Mouse (Mus musculus) hindbrain, postnatal 0 days (tissue): Measurements from ENCODE around the gene Gm10234. TPM values are rescaled to one million over a fixed set of nuclear protein-coding genes. Genes with fewer than 3 reads are reported as not detected.

Experiments
- ATAC-seq: fragments of 200-750 bp; cut with Nextera tagmentation; 2 replicates; pipeline ENCODE4 v1.8.0; 2017; ENCODE audit warnings: mild to moderate bottlenecking, moderate TSS enrichment, moderate library complexity
- DNase-seq: peaks from one replicate; pipeline ENCODE4 v3.0.0-alpha.2; 2015; ENCODE audit warnings: low spot score
- H3K27ac ChIP-seq: fragments of 300-500 bp; sonication (generic); 2 replicates; pipeline ENCODE4 v1.5.1; 2014; ENCODE audit warnings: mild to moderate bottlenecking
- H3K27me3 ChIP-seq: fragments of 300-500 bp; sonication (generic); 2 replicates; pipeline ENCODE4 v1.6.1; 2014; ENCODE audit warnings: low read length, mixed read lengths; ENCODE audit not compliant: insufficient read depth
- H3K36me3 ChIP-seq: fragments of 300-500 bp; sonication (generic); 2 replicates; pipeline ENCODE4 v1.6.1; 2014; ENCODE audit warnings: low read length, mixed read lengths; ENCODE audit not compliant: insufficient read depth
- H3K4me1 ChIP-seq: fragments of 300-500 bp; sonication (generic); 2 replicates; pipeline ENCODE4 v1.6.1; 2014; ENCODE audit warnings: antibody characterized with exemption, low read length, mixed read lengths; ENCODE audit not compliant: insufficient read depth
- H3K4me2 ChIP-seq: fragments of 300-500 bp; sonication (generic); 2 replicates; pipeline ENCODE4 v1.6.1; 2014; ENCODE audit warnings: low read depth, mild to moderate bottlenecking, low read length, moderate library complexity, mixed read lengths
- H3K4me3 ChIP-seq: fragments of 300-500 bp; sonication (generic); 2 replicates; pipeline ENCODE4 v1.5.1; 2014; ENCODE audit warnings: low read length
- H3K9ac ChIP-seq: fragments of 300-500 bp; sonication (generic); replicated peaks from 2 replicates; pipeline ENCODE4 v1.6.1; 2014; ENCODE audit warnings: mild to moderate bottlenecking, low read length, moderate library complexity, mixed read lengths
- H3K9me3 ChIP-seq: fragments of 300-500 bp; sonication (generic); 2 replicates; pipeline ENCODE4 v1.6.1; 2016; ENCODE audit warnings: low read length, mixed read lengths
- CTCF ChIP-seq: IDR thresholded peaks from 2 replicates; pipeline ENCODE4 v1.5.1; 2016; ENCODE audit warnings: antibody characterized with exemption, control low read depth, low read depth
- WGBS: fragments of 180-500 bp; shearing (Covaris S2); extraction: QIAGEN DNeasy Blood & Tissue Kit; methylation state at CpG from one replicate; pipeline ENCODE4 v1.1.7; 2014; 5-methylcytosine and 5-hydroxymethylcytosine counted together
- polyA plus RNA-seq: library from polyadenylated mRNA; unstranded; fragments of >200 nt; fragmentation: Nextera tagmentation; extraction: Ambion mirVana; gene quantifications from 2 replicates; pipeline ENCODE4 v1.2.1, GENCODE M21; 2015
- total RNA-seq: library from RNA; depleted of rRNA; stranded (reverse); fragments of >200 nt; gene quantifications from 2 replicates; pipeline ENCODE4 v1.2.3, GENCODE M21; 2014; rRNA removed

The Gm10234 gene
- total and polyA plus RNA-seq, 2 experiments from 2014 or later = not detected

DNA sequence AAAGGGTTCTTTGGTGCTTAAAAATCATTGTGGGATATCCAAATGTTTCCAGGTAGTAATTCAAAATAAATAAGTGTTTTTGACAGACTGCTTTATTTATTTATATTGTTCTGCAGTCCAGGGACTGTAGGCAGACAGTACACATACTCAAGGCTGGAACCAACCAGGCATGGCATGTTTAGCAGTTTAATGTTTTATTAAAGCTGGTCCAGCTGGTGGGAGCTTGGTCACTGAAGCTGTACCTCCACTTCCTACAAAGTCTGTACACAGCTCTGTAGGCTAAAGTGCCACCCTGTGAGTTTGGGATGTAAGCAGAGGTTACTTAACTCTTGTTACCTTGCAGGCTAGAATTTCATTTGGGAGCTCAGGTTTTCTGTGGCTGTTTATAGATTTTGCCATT is 27.5 kb downstream of the Gm10234 start:
- Histone ChIP-seq H3K27ac (no peak overlapping the region), H3K27me3 (no peaks in the 10 kb centered on the region), H3K9ac (no peak overlapping the region), H3K4me1 (no peaks in the 10 kb centered on the region), H3K4me2 (no peak overlapping the region), H3K9me3 (no peaks in the 10 kb centered on the region), H3K4me3 (no peak overlapping the region), H3K36me3 (no peaks in the 10 kb centered on the region)
- no peak for TF ChIP-seq CTCF
- no peak for ATAC-seq
- DNase-seq = no peak

DNA sequence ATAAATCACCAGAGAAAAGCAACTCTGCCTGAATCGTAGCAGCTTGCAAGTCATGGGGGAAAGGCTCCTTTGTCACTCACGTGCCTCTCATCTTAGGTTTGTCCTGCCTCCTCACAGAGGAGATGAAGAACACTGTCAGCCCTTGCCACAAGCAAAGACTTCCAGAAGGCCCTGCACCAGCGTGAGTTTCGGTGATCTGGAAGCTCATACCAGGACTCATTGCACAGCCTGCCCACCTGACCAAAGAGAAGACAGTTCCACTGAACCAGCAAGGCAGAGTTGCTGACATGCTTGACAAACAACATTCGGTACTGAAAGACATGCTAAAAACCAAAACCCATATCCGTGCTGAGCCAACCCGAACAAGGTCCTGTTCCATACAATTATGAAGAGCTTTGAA is 31.1 kb downstream of the Gm10234 start:
- Histone ChIP-seq H3K27ac (no peak overlapping the region), H3K4me2 (no peak overlapping the region), H3K36me3 (no peaks in the 10 kb centered on the region), H3K9me3 (no peaks in the 10 kb centered on the region), H3K4me3 (no peak overlapping the region), H3K9ac (no peak overlapping the region), H3K4me1 (no peaks in the 10 kb centered on the region), H3K27me3 (no peaks in the 10 kb centered on the region)
- DNase-seq (no peak), ATAC-seq (no peak)
- WGBS = 87% methylated on average over 7 of the region's 7 CpGs
- TF ChIP-seq CTCF = no peak

DNA sequence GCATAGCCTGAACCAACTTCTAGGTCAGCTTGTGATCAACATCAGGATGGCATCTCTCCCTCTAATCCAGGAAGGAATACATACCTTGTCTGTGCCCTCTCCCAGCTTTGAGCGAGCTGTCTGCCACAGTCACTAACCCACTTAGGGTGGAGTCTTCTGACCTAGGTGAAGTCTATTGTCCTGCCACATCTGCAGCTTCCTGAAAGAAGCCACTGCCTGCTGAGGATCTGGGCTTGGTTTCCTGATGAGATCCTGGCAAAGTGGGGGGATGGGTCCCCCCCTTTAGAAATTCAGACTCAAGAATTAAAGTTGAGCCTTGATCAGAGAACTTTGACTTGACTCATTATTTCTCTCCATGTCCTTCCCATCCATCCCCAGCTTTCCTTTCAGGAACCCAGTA is 32.0 kb downstream of the Gm10234 start:
- DNase-seq (no peak), ATAC-seq (no peak)
- no peaks in the 10 kb centered on the region for H3K36me3 ChIP-seq
- no peaks in the 10 kb centered on the region for H3K9me3 ChIP-seq
- H3K4me2 ChIP-seq = no peak overlapping the region
- WGBS = 100% methylated on average over 1 of the region's 1 CpGs
- H3K4me1 ChIP-seq = no peaks in the 10 kb centered on the region
- TF ChIP-seq CTCF = no peak
- no peaks in the 10 kb centered on the region for H3K27me3 ChIP-seq
- no peak overlapping the region for H3K27ac ChIP-seq
- H3K9ac ChIP-seq = no peak overlapping the region
- H3K4me3 ChIP-seq = no peak overlapping the region

DNA sequence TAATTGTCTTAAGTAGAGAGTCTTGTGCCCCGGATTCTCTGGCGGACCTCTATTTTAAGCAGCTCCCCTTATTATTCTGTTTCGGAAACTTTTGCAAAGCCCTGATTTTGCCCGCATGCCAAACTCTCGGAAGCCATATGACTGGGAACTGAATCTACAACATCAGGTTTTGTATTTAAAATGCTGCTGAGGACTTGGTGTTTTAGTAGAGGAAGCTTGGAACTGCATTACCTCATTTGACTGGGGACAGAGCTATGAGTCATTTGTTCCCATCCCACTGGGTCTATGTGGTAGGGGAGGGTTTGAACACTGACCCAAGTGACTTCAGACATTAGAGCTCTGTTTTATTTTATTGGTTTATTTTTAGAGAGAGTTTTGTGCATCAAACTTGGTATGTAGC is 38.2 kb downstream of the Gm10234 start:
- Histone ChIP-seq H3K4me2 (no peak overlapping the region), H3K4me1 (no peaks in the 10 kb centered on the region), H3K4me3 (no peak overlapping the region), H3K36me3 (no peaks in the 10 kb centered on the region), H3K9me3 (no peaks in the 10 kb centered on the region), H3K9ac (no peak overlapping the region), H3K27me3 (no peaks in the 10 kb centered on the region), H3K27ac (no peak overlapping the region)
- whole genome bisulfite sequencing = 83% methylated on average over 5 of the region's 5 CpGs
- no peak for DNase-seq
- ATAC-seq = no peak
- TF ChIP-seq CTCF = no peak

- Histone ChIP-seq H3K36me3 (no peaks in the 10 kb centered on the region), H3K4me1 (no peaks in the 10 kb centered on the region), H3K4me2 (no peak overlapping the region), H3K9ac (no peak overlapping the region), H3K27ac (no peak overlapping the region), H3K27me3 (no peaks in the 10 kb centered on the region), H3K9me3 (no peaks in the 10 kb centered on the region), H3K4me3 (no peak overlapping the region)
- no peak for ATAC-seq
- DNase-seq = no peak
- 83% methylated on average over 5 of the region's 5 CpGs for WGBS
- no peak for TF ChIP-seq CTCF
Measured at GRCm38 (mm10) chr6:95362707-95363106, 40.8 kb downstream of the Gm10234 start.

- no peak overlapping the region for H3K4me2 ChIP-seq
- no peak overlapping the region for H3K9ac ChIP-seq
Measured at GRCm38 (mm10) chr6:95371811-95372210, 49.9 kb downstream of the Gm10234 start.

More at GRCm38 (mm10) chr6:95371811-95372210, 49.9 kb downstream of the Gm10234 start:
- no peak for TF ChIP-seq CTCF
- WGBS = 65% methylated on average over 4 of the region's 4 CpGs
- DNase-seq = no peak
- Histone ChIP-seq H3K27ac (no peak overlapping the region), H3K27me3 (no peaks in the 10 kb centered on the region), H3K36me3 (no peaks in the 10 kb centered on the region), H3K4me1 (no peaks in the 10 kb centered on the region), H3K4me3 (no peak overlapping the region), H3K9me3 (no peaks in the 10 kb centered on the region)
- no peak for ATAC-seq

Other genes with a start within 250 kb of the Gm10234 start
- gene Kbtbd8, start 204.9 kb upstream of the Gm10234 start, total RNA-seq = 3.1 and 3.8 TPM in 2 replicates
- 1.7 and 1.8 TPM in 2 replicates for gene Kbtbd8, start 204.9 kb upstream of the Gm10234 start, polyA plus RNA-seq